Mouse (Mus musculus): Measurements from ENCODE around the gene Tex13a. TPM values are rescaled to one million over a fixed set of nuclear protein-coding genes. Genes with fewer than 3 reads are reported as not detected.

Tex13a gene
- polyA plus RNA-seq (2017; shearing (Covaris generic)) = not detected

GRCm38 (mm10) chrX:138209480-138209879, at the start of gene Tex13a:
Gene Tex13a, minus strand, starts transcription at chrX:138209580.

